Comparison of ENCODE assay signal across 10 mouse cellular contexts in the genomic region with DNA sequence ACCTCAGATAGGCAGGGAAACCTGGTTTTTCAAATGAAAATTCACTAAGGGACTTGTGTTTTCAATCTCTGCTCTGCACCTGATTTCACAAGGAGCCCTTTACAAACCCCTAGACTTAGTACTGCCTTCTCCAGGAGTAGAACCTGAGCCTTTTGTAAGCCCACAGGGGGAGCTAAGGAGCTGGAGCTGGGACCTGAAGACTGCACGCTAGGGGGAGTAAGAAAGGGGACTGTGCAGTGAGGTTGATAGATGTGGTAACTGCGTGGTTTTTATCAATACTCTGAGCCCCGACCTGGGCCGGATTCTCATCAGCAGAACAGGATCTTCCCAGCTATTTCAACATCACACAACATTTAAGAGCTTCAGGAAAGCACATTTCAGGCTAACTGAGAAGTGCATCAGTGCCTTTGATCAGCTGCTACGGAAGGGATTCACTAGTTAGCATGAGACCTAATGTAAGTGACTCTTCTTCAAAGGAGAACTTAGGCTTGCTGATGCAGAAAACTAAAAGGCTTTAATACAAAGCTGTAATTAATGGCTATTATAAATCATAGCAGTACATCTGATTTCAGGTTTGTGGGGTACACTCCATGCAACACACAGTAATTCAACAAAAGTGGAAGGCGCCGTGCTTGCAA.
DNase-seq lines count a peak whose midpoint lies in the region; ATAC-seq and TF ChIP-seq lines count a peak whose summit lies in the region.
"Had no signal": no experiment of that assay in that cellular context is flagged by ENCODE, and none has a peak within 500 bp of the region (broad histone marks: within the 10 kb centered on the region; RNA-seq: fewer than 3 reads in every experiment).

No protein-coding gene starts in this region.

- H3K27ac ChIP-seq in midbrain, postnatal 0 days (ENCODE audit: low read depth, low read length): no peak overlapping the region
- no peak overlapping the region for H3K27ac ChIP-seq in midbrain, embryonic 10.5 days (replicated peaks)
- peak overlapping the region; percentile 20; the same call in 1 of the 2 replicates for H3K27ac ChIP-seq in liver, embryonic 15.5 days (replicated peaks)
- H3K27ac ChIP-seq: neural tube, embryonic 13.5 days had no signal

- no peak for ATAC-seq in midbrain, postnatal 0 days (ENCODE audit: low FRiP score)
- ATAC-seq in liver, embryonic 15.5 days (ENCODE audit: insufficient read depth): peak; percentile 69

- peak; percentile 51 for TF ChIP-seq CTCF in midbrain, postnatal 0 days (IDR thresholded peaks at IDR 0.05)
- peak; percentile 42; the same call in 1 of the 2 replicates for TF ChIP-seq CTCF in brain, embryonic 14.5 days (IDR thresholded peaks at IDR 0.05; ENCODE audit: borderline replicate concordance, extremely low read depth, insufficient read depth, insufficient read length)

- H3K9ac ChIP-seq in midbrain, postnatal 0 days (replicated peaks; ENCODE audit: low read length, poor library complexity, severe bottlenecking): no peak overlapping the region
- H3K9ac ChIP-seq in liver, embryonic 15.5 days: no peak overlapping the region
- H3K9ac ChIP-seq: neural tube, embryonic 13.5 days had no signal

- H3K4me1 ChIP-seq in midbrain, postnatal 0 days (ENCODE audit: insufficient read depth, low read length): no peaks in the 10 kb centered on the region
- H3K4me1 ChIP-seq in midbrain, embryonic 10.5 days: no peaks in the 10 kb centered on the region
- H3K4me1 ChIP-seq in liver, embryonic 15.5 days (replicated peaks): peaks cover 7% of the 10 kb centered on the region; the same call in 1 of the 2 replicates
- H3K4me1 ChIP-seq: neural tube, embryonic 13.5 days had no signal

- H3K4me2 ChIP-seq in midbrain, postnatal 0 days (ENCODE audit: low read depth, low read length, poor library complexity, severe bottlenecking): no peak overlapping the region
- H3K4me2 ChIP-seq in liver, embryonic 15.5 days: no peak overlapping the region
- H3K4me2 ChIP-seq: neural tube, embryonic 13.5 days had no signal

- 54% methylated on average over 7 of the region's 7 CpGs for WGBS in midbrain, postnatal 0 days
- 58% methylated on average over 7 of the region's 7 CpGs for WGBS in midbrain, embryonic 10.5 days
- 42% methylated on average over 7 of the region's 7 CpGs for WGBS in liver, embryonic 15.5 days (ENCODE audit: insufficient replicate concordance)

- no peaks in the 10 kb centered on the region for H3K27me3 ChIP-seq in midbrain, postnatal 0 days (ENCODE audit: insufficient read depth, low read length)
- H3K27me3 ChIP-seq in midbrain, embryonic 10.5 days (ENCODE audit: low read depth, poor library complexity, severe bottlenecking): no peaks in the 10 kb centered on the region
- no peaks in the 10 kb centered on the region for H3K27me3 ChIP-seq in liver, embryonic 15.5 days
- H3K27me3 ChIP-seq: neural tube, embryonic 13.5 days had no signal

- H3K9me3 ChIP-seq in midbrain, postnatal 0 days (ENCODE audit: low read length): no peaks in the 10 kb centered on the region
- no peaks in the 10 kb centered on the region for H3K9me3 ChIP-seq in midbrain, embryonic 10.5 days (replicated peaks)
- H3K9me3 ChIP-seq in liver, embryonic 15.5 days (replicated peaks): no peaks in the 10 kb centered on the region
- H3K9me3 ChIP-seq: neural tube, embryonic 13.5 days had no signal

- no peaks in the 10 kb centered on the region for H3K36me3 ChIP-seq in midbrain, postnatal 0 days (ENCODE audit: insufficient read depth, low read length)
- H3K36me3 ChIP-seq in midbrain, embryonic 10.5 days: no peaks in the 10 kb centered on the region
- H3K36me3 ChIP-seq in liver, embryonic 15.5 days (replicated peaks): no peaks in the 10 kb centered on the region
- H3K36me3 ChIP-seq: neural tube, embryonic 13.5 days had no signal

- TF ChIP-seq POLR2A in brain, embryonic 14.5 days (IDR thresholded peaks at IDR 0.05; ENCODE audit: borderline replicate concordance, extremely low read depth, insufficient read depth, insufficient read length, poor library complexity, severe bottlenecking): no peak

- no peak for DNase-seq in midbrain, postnatal 0 days (ENCODE audit: low spot score)
- DNase-seq in midbrain, embryonic 10.5 days (ENCODE audit: low spot score): no peak
- peak; percentile 23 for DNase-seq in brain, embryonic 14.5 days (ENCODE audit: low read depth)
- DNase-seq in adrenal gland, adult (ENCODE audit: inconsistent age in 2 of 2, low spot score in 1 of 2): no peak
- no peak for DNase-seq in right cerebral cortex, postnatal 14 days
- DNase-seq in left cerebral cortex, adult 18-20 months (ENCODE audit: low spot score in 2 of 2): no peak
- no peak for DNase-seq in kidney, postnatal 10 days
- DNase-seq: cerebellum, adult 9-10 months had no signal

- H3K4me3 ChIP-seq in midbrain, postnatal 0 days (ENCODE audit: low read depth, low read length): no peak overlapping the region
- no peak overlapping the region for H3K4me3 ChIP-seq in midbrain, embryonic 10.5 days
- no peak overlapping the region for H3K4me3 ChIP-seq in liver, embryonic 15.5 days (replicated peaks)
- H3K4me3 ChIP-seq: neural tube, embryonic 13.5 days had no signal
